Mouse (Mus musculus) MEL (cell line): Measurements from ENCODE around the gene Olfm2. TPM values are rescaled to one million over a fixed set of nuclear protein-coding genes. Genes with fewer than 3 reads are reported as not detected.

ENCODE experiments used
- DNase-seq: peaks from one replicate; pipeline ENCODE4 v3.0.0; 2011; ENCODE audit warnings: low read depth, low spot score
- H3K27ac ChIP-seq: 2 replicates; pipeline ENCODE4 v1.5.1; 2012; ENCODE audit warnings: low read depth, mild to moderate bottlenecking, control low read depth, low read length, moderate library complexity; ENCODE audit not compliant: control insufficient read depth
- H3K27me3 ChIP-seq, 2 experiments: fragments of 150-350 bp in 1 of 2; sonication (generic) in 1 of 2; 2 replicates each; pipeline ENCODE4 v1.6.1; 2012; ENCODE audit warnings: low read length in 2 of 2, mild to moderate bottlenecking in 2 of 2, improper control_type of control experiment in 1 of 2, moderate library complexity in 1 of 2; ENCODE audit not compliant: insufficient read depth in 2 of 2, control insufficient read depth in 1 of 2
- H3K36me3 ChIP-seq, 2 experiments: 2 replicates each; pipeline ENCODE4 v1.6.1; 2012 to 2014; ENCODE audit warnings: low read length in 2 of 2, improper control_type of control experiment in 1 of 2, inconsistent platforms in 1 of 2, mild to moderate bottlenecking in 1 of 2; ENCODE audit not compliant: insufficient read depth in 2 of 2, control insufficient read depth in 1 of 2
- H3K4me1 ChIP-seq, 2 experiments: fragments of 150-350 bp in 1 of 2; sonication (generic) in 1 of 2; 2 replicates each; pipeline ENCODE4 v1.6.1; 2012; ENCODE audit warnings: low read length in 2 of 2, improper control_type of control experiment in 1 of 2, mild to moderate bottlenecking in 1 of 2; ENCODE audit not compliant: insufficient read depth in 2 of 2, control insufficient read depth in 1 of 2
- H3K4me3 ChIP-seq, 2 experiments: fragments of 150-350 bp in 1 of 2; sonication (generic) in 1 of 2; 2 replicates each; pipeline ENCODE4 v1.5.1; 2012; ENCODE audit warnings: low read depth in 2 of 2, low read length in 2 of 2, mild to moderate bottlenecking in 2 of 2, moderate library complexity in 2 of 2, control low read depth in 1 of 2, improper control_type of control experiment in 1 of 2; ENCODE audit not compliant: control insufficient read depth in 1 of 2, insufficient read depth in 1 of 2
- H3K79me2 ChIP-seq: 2 replicates; pipeline ENCODE4 v1.6.1; 2012; ENCODE audit warnings: mild to moderate bottlenecking, low read length, moderate library complexity; ENCODE audit not compliant: control insufficient read depth, poor library complexity, insufficient read depth
- H3K9ac ChIP-seq: 2 replicates; pipeline ENCODE4 v1.6.1; 2012; ENCODE audit warnings: low read depth, mild to moderate bottlenecking, control low read depth, low read length, moderate library complexity; ENCODE audit not compliant: control insufficient read depth, poor library complexity, severe bottlenecking
- H3K9me3 ChIP-seq: fragments of 150-350 bp; sonication (generic); replicated peaks from 2 replicates; pipeline ENCODE4 v1.6.1; 2012; ENCODE audit warnings: mild to moderate bottlenecking, low read length, improper control_type of control experiment, moderate library complexity; ENCODE audit not compliant: insufficient read depth
- CHD1 ChIP-seq: IDR thresholded peaks from 2 replicates; pipeline ENCODE4 v1.6.1; 2012; ENCODE audit warnings: low read depth, mild to moderate bottlenecking, inconsistent platforms, low read length, improper control_type of control experiment
- CHD2 ChIP-seq: IDR thresholded peaks from 2 replicates; pipeline ENCODE4 v1.6.1; 2011; ENCODE audit warnings: low read length, improper control_type of control experiment
- CTCF ChIP-seq, 3 experiments: IDR thresholded peaks in 2 of 3; conservative IDR thresholded peaks in 1 of 3; 2 replicates each; pipeline ENCODE4 v1.5.1; 2011 to 2012; ENCODE audit warnings: low read length in 3 of 3, low read depth in 2 of 3, mild to moderate bottlenecking in 2 of 3, improper control_type of control experiment in 1 of 3, inconsistent platforms in 1 of 3, mixed read lengths in 1 of 3, moderate library complexity in 1 of 3; ENCODE audit not compliant: control insufficient read depth in 1 of 3, insufficient read depth in 1 of 3, poor library complexity in 1 of 3, severe bottlenecking in 1 of 3
- E2F4 ChIP-seq: IDR thresholded peaks from 2 replicates; pipeline ENCODE4 v1.6.1; 2011; ENCODE audit warnings: low read depth, low read length, improper control_type of control experiment, borderline replicate concordance
- EP300 ChIP-seq, 2 experiments: IDR thresholded peaks; 2 replicates each; pipeline ENCODE4 v1.6.1; 2011; ENCODE audit warnings: improper control_type of control experiment in 2 of 2, low read length in 2 of 2, low read depth in 1 of 2, mild to moderate bottlenecking in 1 of 2
- GABPA ChIP-seq: IDR thresholded peaks from 2 replicates; pipeline ENCODE4 v1.6.1; 2012; ENCODE audit warnings: low read depth, mild to moderate bottlenecking, inconsistent platforms, low read length, improper control_type of control experiment, moderate library complexity
- GATA1 ChIP-seq: IDR thresholded peaks from 2 replicates; pipeline ENCODE4 v1.6.1; 2011; ENCODE audit warnings: low read depth, low read length, improper control_type of control experiment
- JUND ChIP-seq: IDR thresholded peaks from 2 replicates; pipeline ENCODE4 v1.6.1; 2011; ENCODE audit warnings: low read depth, mild to moderate bottlenecking, improper control_type of control experiment, low read length
- KAT2A ChIP-seq: conservative IDR thresholded peaks from 2 replicates; pipeline ENCODE4 v1.6.1; 2012; ENCODE audit warnings: low read depth, low read length, improper control_type of control experiment, inconsistent platforms
- MAFK ChIP-seq: IDR thresholded peaks from 2 replicates; pipeline ENCODE4 v1.6.1; 2011; ENCODE audit warnings: low read depth, mild to moderate bottlenecking, low read length, improper control_type of control experiment, borderline replicate concordance
- MAX ChIP-seq: IDR thresholded peaks from 2 replicates; pipeline ENCODE4 v1.6.1; 2011; ENCODE audit warnings: low read length, improper control_type of control experiment
- MAZ ChIP-seq: IDR thresholded peaks from 2 replicates; pipeline ENCODE4 v1.6.1; 2012; ENCODE audit warnings: low read depth, mild to moderate bottlenecking, inconsistent platforms, low read length, improper control_type of control experiment
- MEF2A ChIP-seq: IDR thresholded peaks from 2 replicates; pipeline ENCODE4 v1.6.1; 2014; ENCODE audit warnings: low read depth, mild to moderate bottlenecking, inconsistent platforms, low read length, improper control_type of control experiment; ENCODE audit not compliant: poor library complexity, insufficient replicate concordance, severe bottlenecking; ENCODE audit errors: extremely low read depth
- MXI1 ChIP-seq: IDR thresholded peaks from 2 replicates; pipeline ENCODE4 v1.6.1; 2011; ENCODE audit warnings: mild to moderate bottlenecking, low read depth, low read length, improper control_type of control experiment
- NELFE ChIP-seq: IDR thresholded peaks from 2 replicates; pipeline ENCODE4 v1.6.1; 2011; ENCODE audit warnings: low read depth, low read length, improper control_type of control experiment
- NRF1 ChIP-seq: IDR thresholded peaks from 2 replicates; pipeline ENCODE4 v1.6.1; 2014; ENCODE audit warnings: low read depth, mild to moderate bottlenecking, inconsistent platforms, low read length, improper control_type of control experiment, moderate library complexity; ENCODE audit not compliant: poor library complexity, insufficient read depth, severe bottlenecking
- POLR2A ChIP-seq, 2 experiments: IDR thresholded peaks; 2 replicates each; pipeline ENCODE4 v1.6.1; 2011 to 2012; ENCODE audit warnings: low read length in 2 of 2, mild to moderate bottlenecking in 2 of 2, control low read depth in 1 of 2, improper control_type of control experiment in 1 of 2, low read depth in 1 of 2, moderate library complexity in 1 of 2; ENCODE audit not compliant: control insufficient read depth in 1 of 2, insufficient read depth in 1 of 2, poor library complexity in 1 of 2
- POLR2AphosphoS2 ChIP-seq: IDR thresholded peaks from 2 replicates; pipeline ENCODE4 v1.6.1; 2011; ENCODE audit warnings: low read length, improper control_type of control experiment
- POLR2AphosphoS5 ChIP-seq: IDR thresholded peaks from 2 replicates; pipeline ENCODE4 v1.6.1; 2012; ENCODE audit warnings: low read depth, borderline replicate concordance, mild to moderate bottlenecking, inconsistent platforms, low read length, moderate library complexity, mixed read lengths
- RAD21 ChIP-seq: IDR thresholded peaks from 2 replicates; pipeline ENCODE4 v1.6.1; 2011; ENCODE audit warnings: mild to moderate bottlenecking, low read depth, low read length, improper control_type of control experiment
- RCOR1 ChIP-seq: IDR thresholded peaks from 2 replicates; pipeline ENCODE4 v1.6.1; 2012; ENCODE audit warnings: low read depth, mild to moderate bottlenecking, inconsistent platforms, low read length, improper control_type of control experiment
- SIN3A ChIP-seq: IDR thresholded peaks from 2 replicates; pipeline ENCODE4 v1.6.1; 2012; ENCODE audit warnings: low read length, improper control_type of control experiment, inconsistent platforms
- SMC3 ChIP-seq: IDR thresholded peaks from 2 replicates; pipeline ENCODE4 v1.6.1; 2011; ENCODE audit warnings: low read depth, low read length, improper control_type of control experiment
- TAL1 ChIP-seq: IDR thresholded peaks from 2 replicates; pipeline ENCODE4 v1.6.1; 2012; ENCODE audit warnings: mild to moderate bottlenecking, inconsistent platforms, low read length, moderate library complexity, mixed read lengths
- TCF12 ChIP-seq: IDR thresholded peaks from 2 replicates; pipeline ENCODE4 v1.6.1; 2014; ENCODE audit warnings: low read depth, mild to moderate bottlenecking, inconsistent platforms, low read length, improper control_type of control experiment, moderate library complexity
- UBTF ChIP-seq: IDR thresholded peaks from 2 replicates; pipeline ENCODE4 v1.6.1; 2012; ENCODE audit warnings: low read depth, mild to moderate bottlenecking, inconsistent platforms, low read length, improper control_type of control experiment, moderate library complexity, borderline replicate concordance; ENCODE audit not compliant: insufficient read depth
- USF1 ChIP-seq: IDR thresholded peaks from 2 replicates; pipeline ENCODE4 v1.6.1; 2014; ENCODE audit warnings: low read depth, mild to moderate bottlenecking, inconsistent platforms, low read length, improper control_type of control experiment, moderate library complexity
- USF2 ChIP-seq, 2 experiments: IDR thresholded peaks; 2 replicates each; pipeline ENCODE4 v1.6.1; 2011 to 2012; ENCODE audit warnings: improper control_type of control experiment in 2 of 2, low read length in 2 of 2, borderline replicate concordance in 1 of 2, inconsistent platforms in 1 of 2, low read depth in 1 of 2, mild to moderate bottlenecking in 1 of 2; ENCODE audit not compliant: insufficient read depth in 1 of 2
- ZKSCAN1 ChIP-seq: IDR thresholded peaks from 2 replicates; pipeline ENCODE4 v1.6.1; 2012; ENCODE audit warnings: low read depth, mild to moderate bottlenecking, inconsistent platforms, low read length, improper control_type of control experiment, moderate library complexity
- ZMIZ1 ChIP-seq: IDR thresholded peaks from 2 replicates; pipeline ENCODE4 v1.6.1; 2012; ENCODE audit warnings: low read depth, mild to moderate bottlenecking, inconsistent platforms, low read length, improper control_type of control experiment, moderate library complexity
- ZNF384 ChIP-seq: IDR thresholded peaks from 2 replicates; pipeline ENCODE4 v1.6.1; 2012; ENCODE audit warnings: low read depth, mild to moderate bottlenecking, inconsistent platforms, low read length, improper control_type of control experiment
- polyA plus RNA-seq, 2 experiments: library from polyadenylated mRNA; stranded (reverse) in 1 of 2; unstranded in 1 of 2; fragments of >175 nt in 1 of 2; fragments of >200 nt in 1 of 2; gene quantifications; 2 replicates each; pipeline versions ENCODE4 v1.2.1 to v1.2.4; 2012; ENCODE audit warnings: low replicate concordance in 2 of 2, low read depth in 1 of 2; ENCODE audit not compliant: insufficient read length in 2 of 2, insufficient read depth in 1 of 2, missing spikeins in 1 of 2
- total RNA-seq: library from RNA; depleted of rRNA; stranded (reverse); fragments of 300-350 nt; gene quantifications from 2 replicates; pipeline ENCODE4 v1.2.3, GENCODE M21; 2012

Olfm2 gene
- total and polyA plus RNA-seq, 3 experiments: 0.54 to 1.9 TPM; not detected in 1

DNA sequence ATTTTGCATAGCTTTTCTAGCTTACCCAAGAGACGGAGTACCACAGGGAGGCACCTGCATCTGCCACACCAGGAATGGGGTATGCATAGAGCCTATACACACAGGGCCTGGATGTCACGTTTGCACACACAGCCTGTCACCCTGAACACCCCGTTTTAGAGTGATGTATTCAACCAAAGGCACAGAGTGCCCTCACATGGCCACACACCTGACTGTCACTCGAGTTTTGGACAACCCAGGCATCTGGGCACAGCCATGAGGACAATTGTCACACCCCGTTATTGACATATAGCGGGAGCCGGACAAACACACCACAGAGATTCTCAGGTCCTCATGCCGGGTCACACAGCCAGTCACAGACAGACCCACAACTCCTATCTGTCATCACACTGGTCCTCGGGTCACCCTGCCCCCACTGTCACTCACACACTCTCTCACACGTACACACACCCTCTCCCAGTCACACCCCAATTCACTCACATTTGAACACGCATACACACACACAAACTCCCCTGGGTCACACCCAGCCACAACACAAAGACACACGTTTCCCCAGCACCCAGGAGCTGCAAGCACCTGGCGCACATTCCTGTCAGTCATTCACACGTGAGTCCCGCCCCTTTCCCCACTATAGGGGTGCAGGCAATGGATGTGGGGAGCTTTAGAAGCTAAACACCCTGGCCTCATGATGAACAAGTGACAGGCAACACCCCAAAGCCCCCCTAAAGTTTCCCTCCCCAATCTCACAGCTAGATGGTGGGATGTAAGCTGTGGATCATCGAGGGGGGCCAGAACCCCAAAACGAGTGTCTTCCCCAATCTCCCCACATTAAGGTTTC lies 801 bp downstream of the Olfm2 start (continued):
- TF ChIP-seq USF1 (0 out of 2 replicates have a peak, but pooled peaks have one; percentile 5), EP300 (IDR thresholded peaks at IDR 0.05; ENCODE audit: low read depth in 1 of 2, low read length in 2 of 2) (no peak), ZKSCAN1 (no peak), CHD2 (no peak)

DNA sequence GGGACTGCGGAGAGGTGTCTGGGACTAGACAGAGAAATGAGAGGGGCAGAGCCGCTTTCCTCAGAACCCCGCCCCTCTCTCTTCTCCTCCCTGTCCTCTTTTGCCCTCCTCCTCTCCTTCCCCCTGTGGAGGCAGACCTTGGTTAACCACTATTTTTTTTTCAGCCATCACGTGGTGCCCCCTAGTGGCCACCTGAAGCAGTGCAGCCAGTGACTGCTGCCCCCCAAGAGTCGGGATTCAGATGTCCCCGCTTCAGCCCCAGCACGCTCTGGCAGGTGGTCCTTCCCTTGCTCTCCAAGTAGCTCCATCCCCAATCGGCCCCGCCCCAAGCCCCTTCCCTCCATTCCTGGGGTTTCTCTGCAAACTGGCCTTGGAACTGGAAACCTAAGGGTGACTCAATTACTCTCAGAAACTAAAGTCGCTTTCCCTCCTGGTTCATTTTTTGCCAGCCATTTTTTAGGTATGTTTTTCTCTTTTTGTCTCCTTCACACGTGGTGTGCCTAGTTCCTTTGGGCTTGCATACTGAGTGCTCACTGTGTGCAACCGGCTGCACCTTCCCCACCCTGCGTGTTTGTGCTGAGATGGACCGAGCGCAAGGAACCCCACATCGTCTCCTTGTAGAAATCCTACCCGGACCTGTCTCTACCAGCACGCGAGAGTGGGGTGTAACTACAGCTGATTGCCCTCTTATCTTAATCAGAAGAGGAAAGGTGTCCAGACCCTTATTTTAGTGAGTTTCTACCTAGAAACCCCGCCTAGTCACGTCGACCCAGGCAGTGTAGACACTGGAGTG lies 2.0 kb downstream of the Olfm2 start:
- Histone ChIP-seq H3K4me1 (peaks cover 10 to 38% of the 10 kb centered on the region in 2 experiments), H3K4me3 (no peak overlapping the region), H3K9me3 (no peaks in the 10 kb centered on the region), H3K27me3 (peaks cover 13 to 18% of the 10 kb centered on the region in 2 experiments), H3K27ac (no peak overlapping the region), H3K36me3 (peaks cover 0 to 18% of the 10 kb centered on the region in 2 experiments; a peak in 2 of 4 replicates), H3K79me2 (no peaks in the 10 kb centered on the region), H3K9ac (no peak overlapping the region)
- DNase-seq: peak; percentile 85
- TF ChIP-seq E2F4 (no peak), TCF12 (no peak), MAZ (peak; percentile 82; the same call in 1 of the 2 replicates), UBTF (no peak), NELFE (0 out of 2 replicates have a peak, but pooled peaks have one; percentile 16), SIN3A (no peak), ZMIZ1 (no peak), NRF1 (no peak), POLR2AphosphoS5 (no peak), RAD21 (peak; percentile 84), POLR2A (IDR thresholded peaks at IDR 0.05; ENCODE audit: control insufficient read depth in 1 of 2, insufficient read depth in 1 of 2, low read depth in 1 of 2, low read length in 2 of 2, poor library complexity in 1 of 2) (no peak), POLR2AphosphoS2 (no peak), TAL1 (no peak), MXI1 (peak; percentile 40; the same call in 1 of the 2 replicates), CTCF (IDR thresholded peaks at IDR 0.05 in 2 of 3, conservative IDR thresholded peaks at IDR 0.05 in 1 of 3; ENCODE audit: control insufficient read depth in 1 of 3, insufficient read depth in 1 of 3, low read depth in 2 of 3, low read length in 3 of 3, poor library complexity in 1 of 3, severe bottlenecking in 1 of 3) (peak; percentile 99 to 100 (median 100)), CHD1 (no peak), MAX (no peak; the same call in 1 of the 2 replicates), MAFK (no peak), GABPA (no peak), SMC3 (peak; percentile 80), JUND (no peak), ZKSCAN1 (no peak), GATA1 (no peak), USF1 (peak; percentile 84), USF2 (IDR thresholded peaks at IDR 0.05; ENCODE audit: borderline replicate concordance in 1 of 2, insufficient read depth in 1 of 2, low read depth in 1 of 2, low read length in 2 of 2) (0 out of 4 replicates have a peak, but pooled peaks of 1 of the 2 experiments have one; percentile 5), RCOR1 (no peak), ZNF384 (peak; percentile 98), MEF2A (no peak), KAT2A (no peak)
